Mouse (Mus musculus) kidney, postnatal 0 days (tissue): ENCODE data around the gene Pdxdc1. TPM values are rescaled to one million over a fixed set of nuclear protein-coding genes. Genes with fewer than 3 reads are reported as not detected.
A peak's percentile ranks its signal among the peaks of the same experiment; 100 is the strongest.

Experiments
- ATAC-seq: fragments of 200-750 bp; cut with Nextera tagmentation; replicated peaks from 2 replicates; pipeline ENCODE4 v1.8.0; 2017; ENCODE audit warnings: low read depth, moderate number of reproducible peaks, moderate TSS enrichment, moderate library complexity; ENCODE audit not compliant: low FRiP score
- DNase-seq: peaks from one replicate; pipeline ENCODE4 v3.0.0-alpha.2; 2016; ENCODE audit warnings: low spot score
- H3K27ac ChIP-seq: fragments of 300-500 bp; sonication (generic); 2 replicates; pipeline ENCODE4 v1.5.1; 2014; ENCODE audit warnings: mild to moderate bottlenecking
- H3K27me3 ChIP-seq: fragments of 300-500 bp; sonication (generic); 2 replicates; pipeline ENCODE4 v1.6.1; 2014; ENCODE audit warnings: low read length, mixed read lengths; ENCODE audit not compliant: insufficient read depth
- H3K36me3 ChIP-seq: fragments of 300-500 bp; sonication (generic); 2 replicates; pipeline ENCODE4 v1.6.1; 2014; ENCODE audit warnings: low read length, mixed read lengths; ENCODE audit not compliant: insufficient read depth
- H3K4me1 ChIP-seq: fragments of 300-500 bp; sonication (generic); replicated peaks from 2 replicates; pipeline ENCODE4 v1.6.1; 2014; ENCODE audit warnings: antibody characterized with exemption, low read length, mixed read lengths; ENCODE audit not compliant: insufficient read depth
- H3K4me2 ChIP-seq: fragments of 300-500 bp; sonication (generic); 2 replicates; pipeline ENCODE4 v1.6.1; 2014; ENCODE audit warnings: mild to moderate bottlenecking, low read length, moderate library complexity, mixed read lengths
- H3K4me3 ChIP-seq: fragments of 300-500 bp; sonication (generic); replicated peaks from 2 replicates; pipeline ENCODE4 v1.5.1; 2014; ENCODE audit warnings: low read depth, low read length
- H3K9ac ChIP-seq: fragments of 300-500 bp; sonication (generic); 2 replicates; pipeline ENCODE4 v1.6.1; 2014; ENCODE audit warnings: low read depth, low read length
- H3K9me3 ChIP-seq: fragments of 300-500 bp; sonication (generic); replicated peaks from 2 replicates; pipeline ENCODE4 v1.6.1; 2016; ENCODE audit warnings: low read length, inconsistent platforms, mixed read lengths
- CTCF ChIP-seq: IDR thresholded peaks from 2 replicates; pipeline ENCODE4 v1.5.1; 2016; ENCODE audit warnings: antibody characterized with exemption, low read depth, mild to moderate bottlenecking, moderate library complexity
- WGBS: fragments of 180-500 bp; shearing (Covaris S2); extraction: QIAGEN DNeasy Blood & Tissue Kit; methylation state at CpG from one replicate; pipeline ENCODE4 v1.1.7; 2014; 5-methylcytosine and 5-hydroxymethylcytosine counted together
- polyA plus RNA-seq: library from polyadenylated mRNA; unstranded; fragments of >200 nt; fragmentation: Nextera tagmentation; extraction: Ambion mirVana; gene quantifications from 2 replicates; pipeline ENCODE4 v1.2.1, GENCODE M21; 2015

The Pdxdc1 gene
- polyA plus RNA-seq, 1 experiment from 2014 or later: 59.8 TPM

DNA sequence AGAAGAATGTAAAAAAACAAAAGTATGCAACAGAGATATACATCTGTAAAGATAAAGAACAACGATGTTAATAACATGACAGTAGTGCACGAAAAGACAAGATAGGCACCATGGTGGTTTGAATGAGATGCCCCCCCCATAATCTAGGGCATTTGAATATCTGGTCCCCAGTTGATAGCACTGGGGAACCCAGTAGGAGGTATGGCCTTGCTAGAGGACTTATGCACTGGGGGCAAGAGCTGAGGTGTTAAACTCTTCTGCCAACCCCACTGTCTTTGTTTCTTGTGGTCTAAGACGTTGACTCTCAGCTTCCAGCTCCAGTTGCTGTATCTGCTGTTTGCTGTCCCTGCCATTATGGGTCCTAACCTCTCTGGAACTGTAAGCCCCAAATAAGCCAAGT is 7.2 kb downstream of the Pdxdc1 start:
- 82% methylated on average over 3 of the region's 3 CpGs for WGBS
- 0 out of 2 replicates have a peak, but pooled peaks cover 2% of the 10 kb centered on the region for H3K36me3 ChIP-seq
- no peak overlapping the region for H3K27ac ChIP-seq
- TF ChIP-seq CTCF: no peak
- H3K4me1 ChIP-seq: no peaks in the 10 kb centered on the region
- ATAC-seq (no peak), DNase-seq (no peak)
- H3K9me3 ChIP-seq: no peaks in the 10 kb centered on the region
- no peak overlapping the region for H3K4me3 ChIP-seq
- H3K9ac ChIP-seq: no peak overlapping the region
- H3K27me3 ChIP-seq: no peaks in the 10 kb centered on the region
- H3K4me2 ChIP-seq: no peak overlapping the region

DNA sequence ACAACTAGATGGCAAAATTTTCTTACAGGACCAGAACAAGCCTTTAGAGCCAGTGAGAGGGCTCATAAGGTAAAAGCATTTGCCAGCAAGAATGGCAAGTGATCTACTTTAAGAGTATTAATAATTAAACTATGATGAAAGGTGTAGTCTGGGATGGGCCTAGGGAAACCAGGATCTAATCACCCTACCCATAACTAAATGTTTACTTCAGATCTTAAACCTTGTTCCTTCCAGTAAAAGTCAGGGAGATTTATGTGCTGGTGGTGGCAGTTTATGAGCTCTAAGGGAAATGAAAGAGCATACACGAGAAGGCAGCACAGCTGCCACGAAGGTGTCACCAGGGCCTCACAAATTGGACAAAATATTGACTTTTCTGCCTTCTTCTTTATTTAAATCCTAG is 8.8 kb downstream of the Pdxdc1 start:
- 12% methylated on average over 2 of the region's 2 CpGs for WGBS
- ATAC-seq: no peak
- Histone ChIP-seq H3K9ac (no peak overlapping the region), H3K36me3 (0 out of 2 replicates have a peak, but pooled peaks cover 2% of the 10 kb centered on the region), H3K27me3 (no peaks in the 10 kb centered on the region), H3K4me2 (no peak overlapping the region), H3K4me1 (no peaks in the 10 kb centered on the region), H3K9me3 (no peaks in the 10 kb centered on the region), H3K4me3 (no peak overlapping the region), H3K27ac (no peak overlapping the region)
- no peak for DNase-seq
- no peak for TF ChIP-seq CTCF

DNA sequence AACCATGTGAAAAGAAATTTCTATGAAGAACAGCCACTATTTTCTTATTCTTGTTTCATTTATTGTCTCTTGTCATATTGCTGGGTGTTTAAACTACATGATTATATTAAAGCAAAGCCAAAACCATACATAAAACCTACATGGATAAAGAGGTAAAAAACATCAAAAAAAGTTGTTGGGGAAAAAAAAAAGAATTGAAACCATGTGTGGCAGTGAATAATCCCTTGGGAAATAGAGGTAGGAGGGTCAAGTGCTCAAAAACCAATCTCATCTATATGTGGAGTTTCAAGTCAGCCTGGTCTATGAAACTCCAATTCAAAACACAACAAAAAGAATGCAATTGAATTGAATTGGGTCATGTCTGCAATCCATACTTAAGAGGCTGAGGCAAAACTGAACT is 10.1 kb downstream of the Pdxdc1 start:
- no peak for TF ChIP-seq CTCF
- Histone ChIP-seq H3K4me1 (no peaks in the 10 kb centered on the region), H3K4me2 (no peak overlapping the region), H3K9ac (no peak overlapping the region), H3K4me3 (no peak overlapping the region), H3K36me3 (0 out of 2 replicates have a peak, but pooled peaks cover 2% of the 10 kb centered on the region), H3K27ac (no peak overlapping the region), H3K27me3 (no peaks in the 10 kb centered on the region), H3K9me3 (no peaks in the 10 kb centered on the region)
- ATAC-seq (no peak), DNase-seq (no peak)

DNA sequence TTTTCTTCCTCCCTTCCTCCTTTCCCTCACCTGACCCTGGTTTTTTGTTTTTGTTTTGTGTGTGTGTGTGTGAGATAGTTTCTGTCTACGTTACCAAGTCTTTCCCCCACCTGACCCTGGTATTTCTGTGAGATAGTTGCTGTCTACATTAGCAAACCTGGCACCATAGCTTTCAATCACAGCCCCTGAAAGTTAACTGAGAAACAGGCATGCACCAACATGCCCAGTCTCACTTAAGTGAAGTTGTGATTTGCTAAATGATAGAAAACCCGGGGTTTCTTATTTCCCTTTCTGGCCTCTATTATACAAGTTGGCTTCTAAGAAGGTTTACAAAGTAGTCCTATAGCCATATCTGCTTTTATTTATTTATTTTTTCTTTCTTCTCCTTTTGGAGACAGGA is 12.5 kb downstream of the Pdxdc1 start:
- H3K27me3 ChIP-seq: no peaks in the 10 kb centered on the region
- no peak overlapping the region for H3K9ac ChIP-seq
- 0 out of 2 replicates have a peak, but pooled peaks cover 2% of the 10 kb centered on the region for H3K36me3 ChIP-seq
- no peaks in the 10 kb centered on the region for H3K4me1 ChIP-seq
- DNase-seq (no peak), ATAC-seq (no peak)
- 88% methylated on average over 2 of the region's 2 CpGs for WGBS
- H3K9me3 ChIP-seq: no peaks in the 10 kb centered on the region
- no peak overlapping the region for H3K4me3 ChIP-seq
- no peak for TF ChIP-seq CTCF
- H3K27ac ChIP-seq: no peak overlapping the region
- H3K4me2 ChIP-seq: no peak overlapping the region

DNA sequence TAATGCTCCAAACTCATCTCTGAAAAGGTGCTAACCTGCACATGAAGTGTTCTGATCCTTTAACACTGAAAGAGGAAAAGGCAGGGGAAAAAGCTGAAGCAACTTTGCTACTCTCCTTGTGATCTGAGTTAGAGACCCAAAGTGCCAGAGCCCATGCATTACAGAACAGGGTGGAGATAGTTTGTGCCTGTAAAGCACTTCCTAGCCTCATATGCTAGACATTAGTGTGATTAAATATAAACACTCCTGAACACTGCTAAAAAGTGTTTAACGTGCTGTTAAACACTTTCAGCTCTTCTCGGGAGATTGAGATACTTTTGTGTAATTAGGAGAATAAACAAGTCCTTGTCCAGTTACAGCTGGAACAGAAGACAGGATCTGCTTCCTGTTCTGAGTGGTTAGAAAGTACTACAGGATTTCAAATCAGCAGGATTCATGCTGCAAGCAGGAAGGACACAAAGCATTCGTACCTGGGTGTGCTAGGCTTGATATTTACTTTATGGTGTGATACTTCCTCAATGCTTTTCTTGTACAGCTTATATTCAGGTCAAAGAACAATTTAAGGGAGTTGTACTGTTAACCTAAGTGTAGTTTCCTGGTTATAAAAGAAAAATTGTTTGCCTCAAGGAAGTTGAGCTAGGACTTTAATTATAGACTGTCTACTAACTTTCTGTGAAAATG is 19.7 kb downstream of the Pdxdc1 start:
- Histone ChIP-seq H3K4me3 (no peak overlapping the region), H3K4me2 (no peak overlapping the region), H3K9ac (no peak overlapping the region), H3K4me1 (no peaks in the 10 kb centered on the region), H3K27ac (no peak overlapping the region), H3K36me3 (peaks cover 11% of the 10 kb centered on the region; the same call in 1 of the 2 replicates), H3K9me3 (no peaks in the 10 kb centered on the region), H3K27me3 (no peaks in the 10 kb centered on the region)
- TF ChIP-seq CTCF: no peak
- ATAC-seq (no peak), DNase-seq (peak; percentile 4)
- WGBS: 59% methylated on average over 3 of the region's 3 CpGs

GRCm38 (mm10) chr16:13875483-13875882 is 27.4 kb downstream of the Pdxdc1 start:
- Histone ChIP-seq H3K4me2 (no peak overlapping the region), H3K4me3 (no peak overlapping the region), H3K9ac (no peak overlapping the region), H3K9me3 (no peaks in the 10 kb centered on the region), H3K27me3 (no peaks in the 10 kb centered on the region), H3K4me1 (no peaks in the 10 kb centered on the region), H3K27ac (no peak overlapping the region), H3K36me3 (peaks cover 32% of the 10 kb centered on the region; the same call in 1 of the 2 replicates)
- DNase-seq (no peak), ATAC-seq (no peak)
- WGBS: 94% methylated on average over 4 of the region's 4 CpGs
- TF ChIP-seq CTCF: no peak
